Mouse (Mus musculus): ENCODE measurements around the gene Gm10681.
"Not testable (repeated sequence)": the region's sequence is repeated elsewhere in the genome, so short reads cannot be mapped to it uniquely, and the experiment has no call there.

The Gm10681 gene

GRCm38 (mm10) chr3:98522779-98523178 lies 65.8 kb downstream of the Gm10681 start:
- DNase-seq (ENCODE audit: extremely low read depth, insufficient read length, low spot score), result not testable (repeated sequence)

GRCm38 (mm10) chr3:98510414-98510813 lies 78.2 kb downstream of the Gm10681 start, which contains the start of gene Hsd3b4:
Gene Hsd3b4, minus strand, starts transcription at chr3:98510514.
- DNase-seq (ENCODE audit: extremely low read depth, insufficient read length, low spot score), result not testable (repeated sequence)

DNA sequence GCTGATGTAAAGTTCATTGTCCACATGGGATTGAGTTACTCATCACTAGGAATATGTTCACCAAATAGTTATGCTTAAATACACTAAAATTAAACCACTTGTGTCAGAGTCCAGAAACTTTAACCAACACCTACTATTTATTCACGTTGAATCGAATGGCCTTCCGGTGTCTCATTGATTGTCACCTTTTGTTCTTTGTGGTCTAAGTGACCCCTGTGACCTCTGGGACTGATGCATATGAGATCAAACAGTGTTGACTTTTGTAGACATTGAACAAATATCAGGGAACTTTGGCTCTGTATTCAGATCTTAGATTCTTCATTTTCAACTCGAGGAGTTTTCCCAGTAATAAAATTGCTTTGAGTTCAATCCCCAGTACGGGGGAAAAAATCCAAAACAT lies 81.4 kb downstream of the Gm10681 start:
- DNase-seq (ENCODE audit: extremely low read depth, insufficient read length, low spot score), result not testable (repeated sequence)

Measured in 3134 (cell line).